Mouse (Mus musculus) monocyte, adult 5-6 weeks (primary cell): Measurements from ENCODE around the gene Clic4. TPM values are rescaled to one million over a fixed set of nuclear protein-coding genes. Genes with fewer than 3 reads are reported as not detected.

Experiments used
- ATAC-seq: fragments of 153-309, 156-312 bp; replicated peaks from 2 replicates; pipeline ENCODE4 v1.8.0; 2017; ENCODE audit warnings: mild to moderate bottlenecking; ENCODE audit not compliant: low TSS enrichment, insufficient number of reproducible peaks, severe bottlenecking, poor library complexity, low FRiP score
- total RNA-seq: library from RNA; stranded (forward); fragments of 200-1000, 200-491, 200-594 nt; gene quantifications from 3 replicates; pipeline ENCODE4 v1.2.3, GENCODE M21; 2017

Gene Clic4
- total RNA-seq, 1 experiment from 2014 or later = 39.4 TPM

GRCm38 (mm10) chr4:135270476-135270875 lies 2.1 kb downstream of the Clic4 start:
- ATAC-seq = no peak

GRCm38 (mm10) chr4:135269656-135270341 lies 2.8 kb downstream of the Clic4 start:
- ATAC-seq = no peak

GRCm38 (mm10) chr4:135267521-135267920 lies 5.1 kb downstream of the Clic4 start:
- ATAC-seq = no peak

GRCm38 (mm10) chr4:135266987-135267386 lies 5.6 kb downstream of the Clic4 start:
- ATAC-seq = no peak

- no peak for ATAC-seq
Observed at GRCm38 (mm10) chr4:135260434-135260833, 12.2 kb downstream of the Clic4 start.

- no peak for ATAC-seq
Observed at GRCm38 (mm10) chr4:135258521-135258920, 14.1 kb downstream of the Clic4 start.

- ATAC-seq = no peak
Observed at GRCm38 (mm10) chr4:135257881-135258476, 14.6 kb downstream of the Clic4 start.

GRCm38 (mm10) chr4:135256536-135257450 lies 15.8 kb downstream of the Clic4 start:
- ATAC-seq = peak; percentile 73

- no peak for ATAC-seq
Observed at GRCm38 (mm10) chr4:135254770-135255169, 17.8 kb downstream of the Clic4 start.

GRCm38 (mm10) chr4:135254321-135254720 lies 18.3 kb downstream of the Clic4 start:
- ATAC-seq = no peak

- ATAC-seq = no peak
Observed at GRCm38 (mm10) chr4:135253239-135254039, 19.2 kb downstream of the Clic4 start.

GRCm38 (mm10) chr4:135251801-135252200 lies 20.8 kb downstream of the Clic4 start:
- no peak for ATAC-seq

GRCm38 (mm10) chr4:135248250-135249018 lies 24.2 kb downstream of the Clic4 start:
- no peak for ATAC-seq

GRCm38 (mm10) chr4:135246866-135247756 lies 25.5 kb downstream of the Clic4 start:
- no peak for ATAC-seq

GRCm38 (mm10) chr4:135246444-135246843 lies 26.2 kb downstream of the Clic4 start:
- ATAC-seq = no peak

- ATAC-seq = no peak
Observed at GRCm38 (mm10) chr4:135245841-135246240, 26.8 kb downstream of the Clic4 start.

- ATAC-seq = peak; percentile 48; the same call in 1 of the 2 replicates
Observed at GRCm38 (mm10) chr4:135244335-135244734, 28.3 kb downstream of the Clic4 start.
